20 mouse cellular contexts compared by ENCODE assay signal in the genomic region with DNA sequence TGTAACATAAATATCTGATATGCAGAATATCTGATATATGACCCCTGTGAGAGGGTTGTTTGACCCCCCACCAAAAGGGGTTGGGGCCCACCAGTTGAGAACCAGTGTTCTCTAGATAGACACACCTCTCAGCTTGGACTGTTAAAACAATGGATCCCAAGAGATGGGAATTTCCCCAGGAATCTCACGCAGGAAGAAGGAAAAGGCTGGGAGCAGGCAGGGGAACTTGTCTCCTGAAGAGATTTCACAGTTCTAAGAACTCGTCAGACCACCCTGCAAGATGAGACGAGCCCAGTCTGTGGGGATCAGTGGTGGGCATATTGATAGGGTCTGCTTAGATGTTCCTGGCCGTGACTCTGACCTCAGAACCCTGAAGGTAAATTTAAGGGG. TPM values are rescaled to one million over a fixed set of nuclear protein-coding genes. Genes with fewer than 3 reads are reported as not detected.
A peak's percentile ranks its signal among the peaks of the same experiment; 100 is the strongest.
DNase-seq lines count a peak whose midpoint lies in the region; ATAC-seq and TF ChIP-seq lines count a peak whose summit lies in the region.
"Had no signal": no experiment of that assay in that cellular context is flagged by ENCODE, and none has a peak within 500 bp of the region (broad histone marks: within the 10 kb centered on the region; RNA-seq: fewer than 3 reads in every experiment).

No protein-coding gene starts in this region.

- no peak for ATAC-seq in kidney, embryonic 14.5 days (ENCODE audit: low FRiP score, low TSS enrichment)
- ATAC-seq in inflammation-experienced regulatory T-cells, adult 6 months, result no peak
- ATAC-seq: forebrain, embryonic 15.5 days had no signal

- no peak for TF ChIP-seq POLR2A in lung, adult 2 months (IDR thresholded peaks at IDR 0.05; ENCODE audit: borderline replicate concordance, extremely low read depth, low read depth, low read length)
- no peak for TF ChIP-seq POLR2A in myocyte (IDR thresholded peaks at IDR 0.05; ENCODE audit: insufficient read length, low read depth)

- DNase-seq in gastrocnemius, adult 2 months, result no peak
- no peak for DNase-seq in gastrocnemius, postnatal 36 days
- peak; percentile 2 for DNase-seq in kidney, adult 11 months
- DNase-seq in lung, adult 2 months, result peak; percentile 4
- DNase-seq in lung, postnatal 14 days, result no peak
- DNase-seq: adrenal gland, adult 8-10 months; cerebellum, postnatal 36 days; kidney, adult 18-20 months; right cerebral cortex, postnatal 4 days had no signal

- no peak overlapping the region for H3K4me2 ChIP-seq in kidney, embryonic 14.5 days (replicated peaks; ENCODE audit: low read depth, low read length)
- peak overlapping the region; percentile 36 for H3K4me2 ChIP-seq in myocyte (ENCODE audit: low read depth)
- H3K4me2 ChIP-seq: forebrain, embryonic 15.5 days; hindbrain, embryonic 15.5 days; limb, embryonic 13.5 days; liver, embryonic 15.5 days; midbrain, embryonic 12.5 days; neural tube, embryonic 15.5 days had no signal

- H3K9ac ChIP-seq in kidney, embryonic 14.5 days (ENCODE audit: low read depth, low read length), result no peak overlapping the region
- H3K9ac ChIP-seq: forebrain, embryonic 15.5 days; hindbrain, embryonic 15.5 days; limb, embryonic 13.5 days; liver, embryonic 15.5 days; midbrain, embryonic 12.5 days; neural tube, embryonic 15.5 days had no signal

- no peaks in the 10 kb centered on the region for H3K36me3 ChIP-seq in kidney, embryonic 14.5 days (ENCODE audit: control insufficient read depth, insufficient read depth, low read length)
- H3K36me3 ChIP-seq in myocyte (ENCODE audit: control insufficient read depth, insufficient read depth), result no peaks in the 10 kb centered on the region
- H3K36me3 ChIP-seq: forebrain, embryonic 15.5 days; hindbrain, embryonic 15.5 days; limb, embryonic 13.5 days; midbrain, embryonic 12.5 days; neural tube, embryonic 15.5 days had no signal

- H3K27me3 ChIP-seq in kidney, embryonic 14.5 days (ENCODE audit: control insufficient read depth, insufficient read depth, low read length), result peaks cover 9% of the 10 kb centered on the region; the same call in 1 of the 2 replicates
- H3K27me3 ChIP-seq in myocyte (ENCODE audit: control insufficient read depth, insufficient read depth, insufficient read length), result no peaks in the 10 kb centered on the region
- H3K27me3 ChIP-seq: hindbrain, embryonic 15.5 days had no signal

- peaks cover 25% of the 10 kb centered on the region; the same call in 1 of the 2 replicates for H3K4me1 ChIP-seq in kidney, embryonic 14.5 days (ENCODE audit: control insufficient read depth, insufficient read depth, low read length)
- H3K4me1 ChIP-seq in lung, adult 2 months (ENCODE audit: control insufficient read depth, insufficient read depth, low read length), result peaks cover 36% of the 10 kb centered on the region
- H3K4me1 ChIP-seq: midbrain, embryonic 12.5 days had no signal

- H3K4me3 ChIP-seq in gastrocnemius, adult 2 months, result peak overlapping the region; percentile 48
- no peak overlapping the region for H3K4me3 ChIP-seq in kidney, embryonic 14.5 days (ENCODE audit: low read length)
- H3K4me3 ChIP-seq in lung, adult 2 months (replicated peaks; ENCODE audit: extremely low read depth, low read depth, low read length), result no peak overlapping the region
- H3K4me3 ChIP-seq in myocyte, result no peak overlapping the region
- H3K4me3 ChIP-seq: forebrain, embryonic 15.5 days; hindbrain, embryonic 15.5 days; limb, embryonic 13.5 days; liver, embryonic 15.5 days; midbrain, embryonic 12.5 days; neural tube, embryonic 15.5 days had no signal

- WGBS in kidney, embryonic 14.5 days, result 54% methylated on average over 4 of the region's 4 CpGs
- WGBS in lung, adult 2 months, result 43% methylated on average over 4 of the region's 4 CpGs

- H3ac ChIP-seq in myocyte (ENCODE audit: control insufficient read depth, insufficient read length), result no peak overlapping the region

- peak overlapping the region; percentile 76 for H3K27ac ChIP-seq in gastrocnemius, adult 2 months
- H3K27ac ChIP-seq in kidney, embryonic 14.5 days (ENCODE audit: low read depth, low read length), result no peak overlapping the region
- H3K27ac ChIP-seq: forebrain, embryonic 15.5 days; hindbrain, embryonic 15.5 days; limb, embryonic 13.5 days; liver, embryonic 15.5 days; midbrain, embryonic 12.5 days; neural tube, embryonic 15.5 days had no signal

- peaks cover 6% of the 10 kb centered on the region for H3K79me2 ChIP-seq in myocyte (ENCODE audit: control insufficient read depth, insufficient read depth)

- no peaks in the 10 kb centered on the region for H3K9me3 ChIP-seq in kidney, embryonic 14.5 days (ENCODE audit: control insufficient read depth, low read length)
- H3K9me3 ChIP-seq: forebrain, embryonic 15.5 days; hindbrain, embryonic 15.5 days; limb, embryonic 13.5 days; liver, embryonic 15.5 days; midbrain, embryonic 12.5 days; neural tube, embryonic 15.5 days had no signal

- TF ChIP-seq CTCF in gastrocnemius, adult 2 months (IDR thresholded peaks at IDR 0.05), result no peak
- TF ChIP-seq CTCF in lung, adult 2 months (IDR thresholded peaks at IDR 0.05; ENCODE audit: insufficient read depth, low read length), result no peak

- intact Hi-C loops in gastrocnemius, adult 2 months (cut with DNase I), result no loop called here
- intact Hi-C loops in gastrocnemius, postnatal 36 days (cut with DNase I), result no loop called here

TF ChIP-seq in myocyte, 11 proteins besides CTCF, POLR2A, EP300 and RAD21:
- TF ChIP-seq E2F4 (IDR thresholded peaks at IDR 0.05; ENCODE audit: insufficient read depth) (no peak), POLR2AphosphoS2 (IDR thresholded peaks at IDR 0.05; ENCODE audit: insufficient read length, low read depth) (no peak), MAX (IDR thresholded peaks at IDR 0.05; ENCODE audit: low read depth) (no peak), REST (IDR thresholded peaks at IDR 0.05; ENCODE audit: insufficient read depth, insufficient read length) (no peak), MYOG (IDR thresholded peaks at IDR 0.05; ENCODE audit: control insufficient read depth in 1 of 3, insufficient read depth in 1 of 3, insufficient read length in 2 of 3, low read depth in 2 of 3) (no peak), TCF3 (IDR thresholded peaks at IDR 0.05; ENCODE audit: insufficient read length, low read depth) (no peak), TCF12 (IDR thresholded peaks at IDR 0.05; ENCODE audit: insufficient read depth, poor library complexity, severe bottlenecking) (no peak), MYOD1 (IDR thresholded peaks at IDR 0.05; ENCODE audit: control insufficient read depth in 1 of 3, insufficient read length in 2 of 3, low read depth in 2 of 3) (no peak), USF1 (IDR thresholded peaks at IDR 0.05; ENCODE audit: low read depth) (no peak), SRF (IDR thresholded peaks at IDR 0.05; ENCODE audit: control insufficient read depth, insufficient read length, low read depth) (no peak), CEBPB (IDR thresholded peaks at IDR 0.05; ENCODE audit: insufficient read depth, poor library complexity, severe bottlenecking) (no peak)

RNA-seq across cellular contexts. Expression of a gene that starts 6.5 kb away (rescaled TPM):
- total RNA-seq in gastrocnemius, adult 2 months (2021), result 10 to 100 TPM in 1 of 2 experiments, 1 to 10 TPM in 1; 5.6 to 14.3 TPM
- 1 to 10 TPM; 7.2 to 8.1 TPM for total RNA-seq in gastrocnemius, postnatal 36 days (2021)
- polyA plus RNA-seq in kidney, embryonic 14.5 days (2014; fragmentation: Nextera tagmentation; extraction: Ambion mirVana), result 11.0 and 13.0 TPM in 2 replicates
- 31.9 and 36.4 TPM in 2 replicates for polyA plus RNA-seq in lung, adult 2 months (2012; rRNA removed)
- polyA plus RNA-seq in myocyte (2012; fragmentation: generic; extraction: Trizol), result 10.5 TPM
- 10 to 100 TPM in 2 of 3 experiments, 1 to 10 TPM in 1; 5.9 to 20.1 (median 14.8) TPM for polyA plus RNA-seq in inflammation-experienced regulatory T-cells, adult 6 months (2017; shearing (Covaris generic))

RNA-seq across cellular contexts. Expression of a gene that starts 49.5 kb away (rescaled TPM):
- total RNA-seq in gastrocnemius, adult 2 months (2021), result under 1 TPM; 0.66 to 0.73 TPM
- 1 to 10 TPM; 1.1 to 1.6 TPM for total RNA-seq in gastrocnemius, postnatal 36 days (2021)
- 6.2 and 7.3 TPM in 2 replicates for polyA plus RNA-seq in kidney, embryonic 14.5 days (2014; fragmentation: Nextera tagmentation; extraction: Ambion mirVana)
- polyA plus RNA-seq in lung, adult 2 months (2012; rRNA removed), result 2.0 and 3.2 TPM in 2 replicates
- 4.7 TPM for polyA plus RNA-seq in myocyte (2012; fragmentation: generic; extraction: Trizol)
- 10 to 100 TPM in 1 of 3 experiments, 1 to 10 TPM in 2; 6.2 to 16.6 (median 8.1) TPM for polyA plus RNA-seq in inflammation-experienced regulatory T-cells, adult 6 months (2017; shearing (Covaris generic))

RNA-seq across cellular contexts. Expression of a gene that starts 52.1 kb away (rescaled TPM):
- total RNA-seq in gastrocnemius, adult 2 months (2021), result 1 to 10 TPM; 4.1 to 6.2 TPM
- 1 to 10 TPM; 4.7 to 4.8 TPM for total RNA-seq in gastrocnemius, postnatal 36 days (2021)
- 20.2 and 27.6 TPM in 2 replicates for polyA plus RNA-seq in kidney, embryonic 14.5 days (2014; fragmentation: Nextera tagmentation; extraction: Ambion mirVana)
- 36.6 and 39.3 TPM in 2 replicates for polyA plus RNA-seq in lung, adult 2 months (2012; rRNA removed)
- polyA plus RNA-seq in myocyte (2012; fragmentation: generic; extraction: Trizol), result 18.7 TPM
- 10 to 100 TPM; 18.4 to 21.9 (median 18.7) TPM for polyA plus RNA-seq in inflammation-experienced regulatory T-cells, adult 6 months (2017; shearing (Covaris generic))

RNA-seq across cellular contexts. Expression of a gene that starts 52.8 kb away (rescaled TPM):
- total RNA-seq in gastrocnemius, adult 2 months (2021), result 1 to 10 TPM in 1 of 2 experiments, under 1 TPM in 1; 0.89 to 1.1 TPM
- under 1 TPM in 1 of 2 experiments, not detected in 1; 0.47 TPM for total RNA-seq in gastrocnemius, postnatal 36 days (2021)
- polyA plus RNA-seq in kidney, embryonic 14.5 days (2014; fragmentation: Nextera tagmentation; extraction: Ambion mirVana), result 0.89 and 3.8 TPM in 2 replicates
- 0.41 and 0.53 TPM in 2 replicates for polyA plus RNA-seq in lung, adult 2 months (2012; rRNA removed)
- polyA plus RNA-seq in myocyte (2012; fragmentation: generic; extraction: Trizol), result not detected
- 1 to 10 TPM in 2 of 3 experiments, not detected in 1; 4.9 to 5.1 TPM for polyA plus RNA-seq in inflammation-experienced regulatory T-cells, adult 6 months (2017; shearing (Covaris generic))
- total RNA-seq: gastrocnemius, adult 18-20 months had no signal
- polyA plus RNA-seq: embryonic facial prominence, embryonic 11.5 days had no signal

Comparison
In these comparisons a context has a peak if more than half of its experiments do, and no peak if none do; other contexts are left out.
1. DNase-seq: peak in kidney, adult 11 months (single experiment) and lung, adult 2 months (single experiment); none in gastrocnemius, adult 2 months (single experiment), gastrocnemius, postnatal 36 days (0 of 2) and lung, postnatal 14 days (single experiment).